Mouse (Mus musculus) T-cell, adult 2 months (primary cell): Measurements from ENCODE around the gene Ndufs4.
"Not testable (repeated sequence)": the region's sequence is repeated elsewhere in the genome, so short reads cannot be mapped to it uniquely, and the experiment has no call there.

Source experiments
- DNase-seq: peaks from one replicate; pipeline ENCODE4 v3.0.0; 2022; ENCODE audit warnings: low spot score

Ndufs4 gene

GRCm38 (mm10) chr13:114343001-114343400 lies 45.1 kb downstream of the Ndufs4 start:
- DNase-seq, result no peak

- DNase-seq, result no peak
Observed at GRCm38 (mm10) chr13:114319835-114320389, 68.1 kb downstream of the Ndufs4 start.

GRCm38 (mm10) chr13:114319136-114319535 lies 68.9 kb downstream of the Ndufs4 start:
- DNase-seq, result no peak

- DNase-seq, result no peak
Observed at GRCm38 (mm10) chr13:114315374-114315773, 72.7 kb downstream of the Ndufs4 start.

GRCm38 (mm10) chr13:114314953-114315352 lies 73.1 kb downstream of the Ndufs4 start:
- no peak for DNase-seq

- DNase-seq, result no peak
Observed at GRCm38 (mm10) chr13:114310591-114310990, 77.5 kb downstream of the Ndufs4 start.

- no peak for DNase-seq
Observed at GRCm38 (mm10) chr13:114304684-114305083, 83.4 kb downstream of the Ndufs4 start.

GRCm38 (mm10) chr13:114303466-114304175 lies 84.4 kb downstream of the Ndufs4 start:
- DNase-seq, result no peak

- DNase-seq, result no peak
Observed at GRCm38 (mm10) chr13:114297761-114298160, 90.3 kb downstream of the Ndufs4 start.

- DNase-seq, result no peak
Observed at GRCm38 (mm10) chr13:114296556-114296955, 91.5 kb downstream of the Ndufs4 start.

GRCm38 (mm10) chr13:114289411-114289810 lies 98.6 kb downstream of the Ndufs4 start:
- DNase-seq, result no peak

- DNase-seq, result no peak
Observed at GRCm38 (mm10) chr13:114288511-114288910, 99.5 kb downstream of the Ndufs4 start.

- DNase-seq, result not testable (repeated sequence)
Observed at GRCm38 (mm10) chr13:114278690-114279089, 109.4 kb downstream of the Ndufs4 start.

- no peak for DNase-seq
Observed at GRCm38 (mm10) chr13:114277277-114277676, 110.8 kb downstream of the Ndufs4 start.

GRCm38 (mm10) chr13:114271410-114272105 lies 116.5 kb downstream of the Ndufs4 start:
- no peak for DNase-seq

- DNase-seq, result no peak
Observed at GRCm38 (mm10) chr13:114267741-114268140, 120.3 kb downstream of the Ndufs4 start.

GRCm38 (mm10) chr13:114260486-114261205 lies 127.4 kb downstream of the Ndufs4 start:
- DNase-seq, result no peak

- no peak for DNase-seq
Observed at GRCm38 (mm10) chr13:114254697-114255096, 133.4 kb downstream of the Ndufs4 start.
